Mouse (Mus musculus) midbrain, embryonic 14.5 days (tissue): ENCODE results near the gene Olfr353. TPM values are rescaled to one million over a fixed set of nuclear protein-coding genes. Genes with fewer than 3 reads are reported as not detected.

Source experiments
- polyA plus RNA-seq: library from polyadenylated mRNA; unstranded; fragments of >200 nt; fragmentation: Nextera tagmentation; extraction: Ambion mirVana; gene quantifications from 2 replicates; pipeline ENCODE4 v1.2.1, GENCODE M21; 2014

Olfr353 gene
- polyA plus RNA-seq, 1 experiment from 2014 or later = not detected

Other genes with a start within 250 kb of the Olfr353 start
- not detected in 2 replicates for gene Olfr346, start 207.1 kb downstream of the Olfr353 start, polyA plus RNA-seq
- not detected in 2 replicates for gene Olfr347, start 161.0 kb downstream of the Olfr353 start, polyA plus RNA-seq
- not detected in 2 replicates for gene Olfr348, start 108.7 kb downstream of the Olfr353 start, polyA plus RNA-seq
- not detected in 2 replicates for gene Olfr50, start 102.4 kb downstream of the Olfr353 start, polyA plus RNA-seq
- not detected in 2 replicates for gene Olfr3, start 75.9 kb downstream of the Olfr353 start, polyA plus RNA-seq
- gene Olfr350, start 46.6 kb downstream of the Olfr353 start, polyA plus RNA-seq = not detected in 2 replicates
- gene Olfr351, start 30.3 kb downstream of the Olfr353 start, polyA plus RNA-seq = not detected in 2 replicates
- not detected in 2 replicates for gene Olfr352, start 24.5 kb downstream of the Olfr353 start, polyA plus RNA-seq
- gene Olfr354, start 12.7 kb upstream of the Olfr353 start, polyA plus RNA-seq = not detected in 2 replicates
- not detected in 2 replicates for gene Olfr355, start 36.0 kb upstream of the Olfr353 start, polyA plus RNA-seq
- not detected in 2 replicates for gene Olfr356, start 44.2 kb upstream of the Olfr353 start, polyA plus RNA-seq
- not detected in 2 replicates for gene Olfr357, start 100.9 kb upstream of the Olfr353 start, polyA plus RNA-seq
- not detected in 2 replicates for gene Olfr358, start 116.4 kb upstream of the Olfr353 start, polyA plus RNA-seq
- gene Olfr360, start 172.8 kb upstream of the Olfr353 start, polyA plus RNA-seq = not detected in 2 replicates
- not detected in 2 replicates for gene Olfr361, start 196.4 kb upstream of the Olfr353 start, polyA plus RNA-seq
- not detected in 2 replicates for gene Olfr362, start 225.0 kb upstream of the Olfr353 start, polyA plus RNA-seq
- gene Olfr364-ps1, start 246.4 kb upstream of the Olfr353 start, polyA plus RNA-seq = not detected in 2 replicates